Mouse (Mus musculus): ENCODE results near the gene Ifng.

The Ifng gene

GRCm38 (mm10) chr10:118479244-118479643, 38.4 kb downstream of the Ifng start:
- DNase-seq (ENCODE audit: low spot score in 2 of 2): peak in 1 of 2 experiments; percentile 14

- DNase-seq (ENCODE audit: low spot score in 2 of 2): no peak
Observed at GRCm38 (mm10) chr10:118480118-118480517, 39.3 kb downstream of the Ifng start.

- DNase-seq (ENCODE audit: low spot score in 2 of 2): no peak
Observed at GRCm38 (mm10) chr10:118480793-118481192, 39.9 kb downstream of the Ifng start.

- no peak for DNase-seq (ENCODE audit: low spot score in 2 of 2)
Observed at GRCm38 (mm10) chr10:118494109-118494508, 53.3 kb downstream of the Ifng start.

- DNase-seq (ENCODE audit: low spot score in 2 of 2): no peak
Observed at GRCm38 (mm10) chr10:118495362-118495761, 54.5 kb downstream of the Ifng start.
